Mouse (Mus musculus) erythroblast, adult 5-6 weeks (primary cell): ENCODE results near the gene Zpld1. TPM values are rescaled to one million over a fixed set of nuclear protein-coding genes. Genes with fewer than 3 reads are reported as not detected.

ENCODE experiments used
- ATAC-seq: replicated peaks from 2 replicates; pipeline ENCODE4 v1.8.0; 2016; ENCODE audit warnings: moderate number of reproducible peaks, mild to moderate bottlenecking, moderate TSS enrichment, inconsistent platforms; ENCODE audit not compliant: poor library complexity, low FRiP score, severe bottlenecking
- total RNA-seq, 2 experiments: library from RNA; stranded (forward) in 1 of 2; stranded (reverse) in 1 of 2; fragments of 150-400 nt in 1 of 2; fragments of 200-764, 138-1000 nt in 1 of 2; gene quantifications; 2 replicates each; pipeline versions ENCODE4 v1.2.3 to v1.2.4; 2015 to 2017; ENCODE audit warnings: low replicate concordance in 2 of 2

Gene Zpld1
- total RNA-seq (2015; ENCODE audit: low replicate concordance) (not detected in 2 replicates), total RNA-seq (2017; ENCODE audit: low replicate concordance) (not detected in 2 replicates)

DNA sequence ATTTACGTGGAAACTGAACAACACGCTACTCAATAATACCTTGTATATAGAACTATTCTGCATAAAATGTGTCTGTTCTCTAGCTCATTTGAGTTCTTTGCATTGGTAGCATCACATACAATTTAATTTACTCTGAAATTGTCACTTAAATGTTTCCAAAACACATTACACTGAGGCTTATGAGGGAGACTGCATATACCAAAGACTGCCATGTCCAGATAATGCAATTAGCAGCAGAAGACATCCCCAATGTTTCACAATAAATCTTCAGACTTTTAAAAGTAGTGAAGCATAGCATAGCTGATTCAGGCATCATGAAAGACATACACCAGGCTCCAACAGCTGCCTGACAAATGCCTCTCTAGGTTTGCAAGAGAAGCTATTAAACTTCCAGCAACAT is at the start of gene Zpld1:
TSS of gene Zpld1 (minus strand) at position 101 of the 400 bp plus-strand sequence.
- ATAC-seq, result no peak

DNA sequence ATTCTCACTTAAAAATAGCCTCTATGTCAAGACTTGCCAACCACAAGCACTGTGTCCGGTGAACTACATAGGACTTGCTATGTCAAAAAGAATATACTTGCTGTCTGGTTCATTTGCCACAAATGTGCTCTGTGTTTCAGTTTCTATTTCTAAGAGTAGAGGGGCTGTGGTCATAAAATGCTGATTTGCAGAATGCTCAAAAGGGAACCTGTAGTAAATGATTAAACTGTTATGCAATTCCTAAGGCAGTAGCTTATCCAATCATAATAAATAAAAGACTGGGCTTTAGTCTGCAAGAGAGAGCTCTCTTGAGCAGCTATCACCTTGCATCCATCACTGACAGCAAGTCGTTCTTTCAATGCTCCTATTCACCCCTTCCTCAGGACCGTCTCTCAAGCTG is 47.9 kb upstream of the Zpld1 start:
- ATAC-seq, result no peak

DNA sequence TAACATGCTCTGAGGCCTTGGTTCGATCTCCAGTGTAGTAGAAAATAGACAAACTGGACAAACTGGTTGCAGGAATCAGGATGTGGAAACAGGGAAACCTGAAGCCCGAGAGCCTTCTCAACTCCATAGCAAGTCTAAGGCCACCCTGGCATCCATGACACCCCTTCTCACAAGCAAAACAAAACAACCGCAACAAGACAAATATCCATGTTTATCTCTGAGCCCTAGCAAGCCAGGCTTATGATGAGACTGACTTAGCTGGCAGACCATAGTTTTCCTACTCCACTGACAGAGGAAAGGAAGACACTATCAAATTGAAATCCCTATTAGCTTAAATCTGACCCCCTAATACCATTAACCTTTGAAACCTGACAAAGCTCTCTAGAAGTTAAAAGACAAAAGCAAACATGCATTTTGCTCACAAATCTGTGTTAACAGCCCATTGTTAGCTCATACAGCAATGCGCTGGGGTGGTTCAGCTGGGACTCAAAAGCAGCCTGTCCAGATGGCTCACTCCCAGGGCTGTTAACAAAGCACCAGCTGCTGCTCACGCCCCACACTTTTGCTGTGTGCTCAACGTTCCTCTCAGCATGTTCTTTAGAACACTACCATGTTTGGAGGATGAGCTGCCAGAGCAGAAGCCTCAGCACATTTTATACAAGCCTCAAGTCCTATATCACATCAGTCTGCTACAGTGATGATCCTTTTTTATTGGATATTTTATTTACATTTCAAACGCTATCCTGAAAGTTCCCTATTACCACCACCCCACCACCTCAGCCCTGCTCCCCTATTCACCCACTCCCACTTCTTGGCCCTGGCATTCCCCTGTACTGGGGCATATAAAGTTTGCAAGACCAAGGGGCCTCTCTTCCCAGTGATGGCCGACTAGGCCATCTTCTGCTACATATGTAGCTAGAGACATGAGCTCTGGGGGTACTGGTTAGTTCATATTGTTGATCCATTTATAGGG is 24.0 kb upstream of the Zpld1 start:
- no peak for ATAC-seq

DNA sequence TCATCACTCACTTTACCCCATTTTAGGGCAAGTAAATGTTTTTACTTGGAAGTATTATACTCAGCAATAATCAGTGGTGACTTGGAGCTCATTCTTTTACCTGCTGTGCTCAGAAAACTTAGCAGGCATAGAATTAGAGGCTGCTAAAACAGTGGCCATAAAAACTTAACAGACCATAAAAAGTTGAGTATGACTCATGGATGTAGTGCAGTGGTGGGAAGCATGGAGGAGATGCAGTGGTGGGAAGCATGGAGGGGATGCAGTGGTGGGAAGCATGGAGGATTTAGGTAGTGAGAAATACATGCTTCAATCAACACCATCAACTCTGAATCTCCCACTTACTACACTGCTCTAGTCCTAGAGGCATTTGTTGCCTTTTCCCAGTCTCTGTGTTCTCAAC is 19.2 kb upstream of the Zpld1 start:
- no peak for ATAC-seq

DNA sequence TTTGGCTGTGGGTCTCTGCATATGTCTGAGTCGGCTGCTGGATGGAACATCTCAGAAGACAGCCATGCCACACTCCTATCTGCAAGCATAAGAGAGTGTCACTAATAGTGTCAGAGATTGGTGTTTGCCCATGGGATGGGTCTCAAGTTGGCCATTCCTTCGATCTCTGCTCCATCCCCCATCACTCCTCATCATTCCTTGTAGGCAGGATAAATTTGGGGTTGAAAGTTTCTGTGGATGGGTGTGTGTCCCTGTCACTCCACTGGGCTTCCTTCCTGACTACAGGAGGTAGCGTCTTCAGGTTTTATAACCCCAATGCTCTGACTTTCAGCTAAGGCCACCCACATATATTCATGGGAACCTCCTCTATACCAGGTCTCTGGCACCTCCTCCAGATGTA is 14.3 kb upstream of the Zpld1 start:
- no peak for ATAC-seq

DNA sequence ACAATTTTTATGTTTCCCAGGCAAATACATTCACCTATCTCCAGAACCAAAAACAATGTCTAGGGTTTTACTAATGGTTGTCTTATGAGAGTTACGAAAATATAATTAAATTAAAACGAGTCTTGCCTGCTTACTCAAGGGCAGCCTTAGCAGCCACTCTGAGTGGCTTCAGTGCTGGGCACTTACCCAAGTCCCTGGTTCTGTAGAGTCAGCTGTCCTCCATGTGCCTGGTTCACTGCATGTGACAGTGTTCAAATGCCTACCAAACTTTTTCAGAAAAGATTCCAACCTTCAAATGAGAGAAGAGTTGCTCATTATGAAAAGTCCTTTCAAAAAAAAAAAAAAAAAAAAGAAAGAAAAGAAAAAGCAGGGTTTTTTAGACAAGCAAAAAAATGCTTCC is 15.1 kb downstream of the Zpld1 start:
- no peak for ATAC-seq

DNA sequence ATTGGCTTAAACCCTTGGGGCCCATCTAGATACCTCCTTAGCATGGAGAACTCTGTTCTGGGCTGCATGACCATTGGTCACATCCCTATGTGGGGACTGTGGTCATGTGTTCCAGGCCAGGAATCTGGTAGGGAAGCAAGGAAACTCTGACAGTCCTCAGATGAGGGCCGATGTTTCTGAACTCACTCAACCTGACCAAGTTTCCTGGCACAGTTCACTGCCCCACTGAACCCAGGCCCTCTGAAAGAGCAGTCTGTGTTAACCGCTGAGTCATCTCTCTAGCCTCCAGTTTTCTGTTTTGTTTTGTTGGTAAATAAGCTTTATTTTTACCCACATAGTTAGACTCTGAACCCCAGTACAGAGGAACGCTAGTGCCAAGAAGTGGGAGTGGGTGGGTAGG is 20.3 kb downstream of the Zpld1 start:
- ATAC-seq, result no peak

DNA sequence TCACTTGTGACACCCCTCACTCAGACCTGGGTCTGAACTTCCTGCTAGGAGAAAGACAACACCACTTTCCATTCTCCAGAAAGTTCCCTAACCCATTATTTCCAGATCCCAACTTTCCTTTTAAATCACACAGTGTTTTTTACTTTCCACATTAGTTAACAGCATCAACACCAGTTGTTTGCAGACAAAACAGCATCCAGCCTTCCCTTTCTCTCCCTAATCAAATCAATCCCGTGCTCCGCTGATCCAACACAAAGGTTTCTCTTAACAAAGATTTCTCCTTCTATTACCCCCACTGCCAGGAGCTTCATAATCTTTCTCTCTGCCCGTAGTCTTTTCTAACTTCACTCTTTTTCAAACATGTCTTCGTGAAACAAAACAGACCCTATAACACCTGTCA is 32.5 kb downstream of the Zpld1 start:
- ATAC-seq, result no peak

DNA sequence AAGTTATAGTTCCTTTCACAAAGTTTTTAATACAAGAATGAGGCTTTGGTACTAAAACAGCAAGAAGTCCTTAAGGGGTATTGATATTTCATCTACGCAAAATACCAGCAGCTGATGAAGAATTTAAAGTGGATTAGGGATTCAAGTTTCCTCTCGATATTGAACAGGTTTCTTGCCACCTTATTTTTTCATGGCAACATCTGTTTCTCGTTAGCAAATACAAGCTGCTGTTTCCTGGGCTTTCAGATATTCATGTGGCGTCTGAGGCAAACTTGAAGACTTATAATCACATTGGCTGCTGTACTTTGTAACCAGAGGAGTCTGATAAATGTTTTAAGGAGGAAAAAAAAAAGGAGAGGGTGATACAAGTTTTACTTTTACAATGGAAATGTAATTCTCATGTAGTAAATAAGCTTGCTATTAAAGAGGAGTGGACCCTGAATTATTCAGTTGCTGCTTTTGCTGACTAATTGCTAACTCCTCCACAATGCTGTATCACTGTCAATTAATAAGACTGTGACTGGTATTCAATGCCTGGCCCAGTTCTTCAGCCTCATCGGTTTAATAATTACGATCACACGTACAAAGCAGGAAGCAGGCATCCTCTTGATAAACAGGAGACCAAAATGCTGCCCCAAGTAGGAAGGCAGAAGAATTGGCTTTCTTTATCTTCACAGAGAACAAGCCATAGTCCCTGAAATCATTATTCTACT is 36.8 kb downstream of the Zpld1 start:
- no peak for ATAC-seq

DNA sequence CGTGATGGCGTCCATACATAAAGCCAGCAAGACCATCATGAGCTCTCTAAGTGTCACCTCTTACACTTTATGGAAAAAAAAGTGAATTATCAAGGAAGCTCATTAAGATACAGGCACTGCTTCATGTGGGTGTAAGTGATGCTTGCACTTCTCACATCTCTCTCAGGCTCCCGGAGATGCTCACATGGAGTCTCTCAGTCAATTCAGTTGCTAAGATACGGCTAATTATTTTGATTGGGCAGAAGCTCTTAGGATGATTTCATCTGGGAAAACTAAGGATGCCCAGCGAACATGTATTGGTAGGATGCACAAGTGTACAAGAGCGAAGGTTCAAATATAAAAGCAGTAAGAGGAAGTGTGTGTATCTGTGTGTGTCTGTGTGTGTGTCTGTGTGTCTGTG is 38.1 kb downstream of the Zpld1 start:
- ATAC-seq, result no peak

DNA sequence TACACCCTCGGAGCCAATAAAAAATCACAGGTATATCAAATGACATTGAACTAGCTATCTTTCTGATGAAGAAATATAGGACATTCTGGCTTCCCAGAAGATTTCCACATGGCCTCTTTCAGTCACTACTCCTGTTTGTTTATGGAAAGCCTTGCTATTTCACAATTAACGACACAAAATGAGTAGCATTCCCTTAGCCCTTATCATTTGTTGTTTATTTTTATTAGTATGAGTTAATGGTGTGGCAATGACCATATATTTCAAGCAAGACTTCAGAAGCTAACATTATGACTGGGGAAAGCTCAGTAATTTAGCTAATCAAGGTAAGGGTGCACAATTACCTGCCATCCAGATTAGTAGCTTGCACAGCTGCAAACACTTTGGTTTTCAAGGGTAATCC is 56.8 kb downstream of the Zpld1 start:
- no peak for ATAC-seq

DNA sequence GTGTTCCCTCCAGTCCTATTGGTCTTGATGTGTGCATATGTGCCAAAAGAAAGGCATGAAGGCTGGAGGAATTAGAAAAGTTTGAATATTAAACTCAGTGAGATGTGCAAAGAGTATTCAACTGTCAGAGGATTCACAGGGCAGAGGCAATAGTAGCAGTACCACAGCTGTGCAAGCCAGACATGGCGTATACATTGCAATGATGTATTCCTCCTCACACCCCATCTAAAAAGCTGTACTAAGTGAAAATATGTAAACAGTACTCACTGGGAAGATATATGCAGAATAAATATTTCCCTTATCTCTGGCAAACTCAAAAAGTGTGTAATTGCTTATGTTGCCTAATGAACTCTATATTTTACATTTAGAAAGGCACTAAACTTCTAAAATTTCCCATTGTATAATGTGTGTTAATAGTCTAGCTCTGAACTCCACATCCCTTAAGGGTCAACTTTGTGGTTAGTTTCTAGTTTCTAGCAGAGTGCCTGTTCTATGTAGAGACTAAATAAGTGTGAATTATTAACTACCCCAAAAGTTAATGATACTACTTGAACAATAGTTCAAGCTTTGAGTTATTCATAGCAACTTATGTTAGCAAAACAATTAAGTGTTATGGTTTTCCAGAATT is 68.7 kb downstream of the Zpld1 start:
- ATAC-seq, result no peak

DNA sequence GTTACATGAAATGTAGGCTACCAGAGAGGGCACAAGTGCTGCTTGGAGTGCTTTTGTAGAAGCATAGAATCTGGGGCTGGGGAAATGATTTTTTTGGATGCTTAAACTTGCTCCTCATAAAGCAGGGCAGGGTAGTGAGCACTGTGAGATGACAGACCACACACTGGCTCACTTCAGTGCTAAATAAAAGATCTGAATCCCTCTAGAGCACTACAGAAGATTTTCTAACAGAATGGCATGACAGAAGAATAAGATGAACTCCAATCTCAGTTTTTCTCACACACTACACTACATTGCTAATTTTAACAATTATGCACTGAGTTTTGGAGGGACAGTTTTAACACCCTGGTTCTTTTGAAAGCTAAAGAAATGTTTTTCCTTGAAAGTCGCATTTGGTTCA is 93.8 kb downstream of the Zpld1 start:
- no peak for ATAC-seq

DNA sequence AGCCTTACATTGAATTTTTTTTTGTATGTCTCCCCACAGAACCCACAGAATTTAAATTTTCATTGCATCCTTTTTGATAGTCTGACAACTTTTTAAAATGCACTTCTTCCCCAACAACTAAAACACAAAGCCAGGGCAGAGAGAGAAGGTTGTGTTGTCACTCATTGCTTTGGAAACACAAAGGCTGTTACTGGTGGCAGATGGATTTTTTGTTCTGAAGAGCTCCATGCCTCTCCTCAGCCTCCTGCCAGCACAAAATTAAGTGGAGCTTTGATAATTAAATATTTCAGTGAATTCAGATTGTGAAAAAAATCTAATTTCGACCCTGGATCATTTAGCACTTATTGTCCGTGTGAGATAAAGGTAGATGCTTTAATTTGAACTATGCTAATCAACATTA is 107.4 kb downstream of the Zpld1 start:
- no peak for ATAC-seq

DNA sequence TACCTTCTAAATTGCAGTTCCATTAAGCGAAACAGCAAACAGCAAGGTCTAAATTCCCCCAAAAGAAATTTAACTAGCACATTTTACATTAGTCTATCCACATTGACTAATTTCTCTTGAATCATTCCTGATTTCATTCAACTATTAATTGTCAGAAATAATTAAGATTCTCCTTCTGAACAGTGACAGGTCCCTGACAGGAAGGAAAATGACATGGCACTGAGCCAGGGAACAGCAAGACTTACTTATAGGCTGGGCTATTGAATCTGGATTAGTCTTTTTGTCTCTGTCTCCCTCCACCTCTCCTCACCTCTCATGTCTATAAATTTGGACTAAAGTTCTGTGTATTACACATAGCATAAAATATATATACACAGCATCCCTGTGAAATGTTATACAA is 112.4 kb downstream of the Zpld1 start:
- no peak for ATAC-seq
